Mouse (Mus musculus) megakaryocyte, adult 5-6 weeks (primary cell): Measurements from ENCODE around the gene Aoah. TPM values are rescaled to one million over a fixed set of nuclear protein-coding genes. Genes with fewer than 3 reads are reported as not detected.

ENCODE experiments used
- ATAC-seq: 2 replicates; pipeline ENCODE4 v1.8.0; 2016; ENCODE audit warnings: mild to moderate bottlenecking, inconsistent platforms; ENCODE audit not compliant: poor library complexity, severe bottlenecking
- total RNA-seq, 2 experiments: library from RNA; stranded (forward) in 1 of 2; stranded (reverse) in 1 of 2; fragments of 153-499, 151-499 nt in 1 of 2; fragments of 221-1000, 200-1000 nt in 1 of 2; gene quantifications; 2 replicates each; pipeline versions ENCODE4 v1.2.3 to v1.2.4; 2015 to 2017

Aoah gene
- total RNA-seq, 2 experiments from 2014 or later: 48.1 to 84.8 TPM

GRCm38 (mm10) chr13:21040589-21041199 lies 246.8 kb downstream of the Aoah start:
- no peak for ATAC-seq

GRCm38 (mm10) chr13:21050118-21050517 lies 256.2 kb downstream of the Aoah start:
- no peak for ATAC-seq

- no peak for ATAC-seq
Observed at GRCm38 (mm10) chr13:21066021-21066420, 272.1 kb downstream of the Aoah start.

- no peak for ATAC-seq
Observed at GRCm38 (mm10) chr13:21074847-21075246, 280.9 kb downstream of the Aoah start, which contains the start of gene Olfr1370. Gene Olfr1370, minus strand, starts transcription at chr13:21074947.

- ATAC-seq: no peak
Observed at GRCm38 (mm10) chr13:21082686-21083085, 288.8 kb downstream of the Aoah start.
